Mouse (Mus musculus) limb, embryonic 14.5 days (tissue): ENCODE measurements around the gene Prss37. TPM values are rescaled to one million over a fixed set of nuclear protein-coding genes. Genes with fewer than 3 reads are reported as not detected.

Experiments
- ATAC-seq: fragments of 200-750 bp; cut with Nextera tagmentation; 2 replicates; pipeline ENCODE4 v1.8.0; 2017; ENCODE audit warnings: low read depth, moderate number of reproducible peaks, moderate TSS enrichment; ENCODE audit not compliant: low FRiP score
- DNase-seq: peaks from one replicate; pipeline ENCODE4 v3.0.0-alpha.2; 2015; ENCODE audit warnings: low spot score
- H3K27ac ChIP-seq: fragments of 300-500 bp; sonication (generic); replicated peaks from 2 replicates; pipeline ENCODE4 v1.5.1; 2014; ENCODE audit warnings: low read depth, mild to moderate bottlenecking, low read length, moderate library complexity, mixed read lengths
- H3K27me3 ChIP-seq: fragments of 300-500 bp; sonication (generic); 2 replicates; pipeline ENCODE4 v1.6.1; 2014; ENCODE audit warnings: low read length, mixed read lengths; ENCODE audit not compliant: control insufficient read depth, insufficient read depth
- H3K36me3 ChIP-seq: fragments of 300-500 bp; sonication (generic); 2 replicates; pipeline ENCODE4 v1.6.1; 2014; ENCODE audit warnings: mild to moderate bottlenecking, low read length, moderate library complexity, mixed read lengths; ENCODE audit not compliant: control insufficient read depth, insufficient read depth
- H3K4me1 ChIP-seq: fragments of 300-500 bp; sonication (generic); 2 replicates; pipeline ENCODE4 v1.6.1; 2014; ENCODE audit warnings: antibody characterized with exemption, low read length, mixed read lengths; ENCODE audit not compliant: control insufficient read depth, insufficient read depth
- H3K4me2 ChIP-seq: fragments of 300-500 bp; sonication (generic); replicated peaks from 2 replicates; pipeline ENCODE4 v1.6.1; 2014; ENCODE audit warnings: low read depth, mild to moderate bottlenecking, low read length, moderate library complexity; ENCODE audit not compliant: severe bottlenecking
- H3K4me3 ChIP-seq: fragments of 300-500 bp; sonication (generic); replicated peaks from 2 replicates; pipeline ENCODE4 v1.5.1; 2014; ENCODE audit warnings: low read length
- H3K9ac ChIP-seq: fragments of 300-500 bp; sonication (generic); 2 replicates; pipeline ENCODE4 v1.6.1; 2014; ENCODE audit warnings: mild to moderate bottlenecking, low read depth, low read length, moderate library complexity; ENCODE audit not compliant: severe bottlenecking
- H3K9me3 ChIP-seq: fragments of 300-500 bp; sonication (generic); 2 replicates; pipeline ENCODE4 v1.6.1; 2016; ENCODE audit warnings: low read length; ENCODE audit not compliant: control insufficient read depth
- POLR2A ChIP-seq: fragments of 200-500 bp; IDR thresholded peaks from 2 replicates; pipeline ENCODE4 v1.8.0; 2012; ENCODE audit warnings: inconsistent platforms, mild to moderate bottlenecking, moderate library complexity, borderline replicate concordance; ENCODE audit not compliant: insufficient read depth, insufficient read length; ENCODE audit errors: extremely low read depth
- WGBS: fragments of 180-500 bp; shearing (Covaris S2); extraction: QIAGEN DNeasy Blood & Tissue Kit; methylation state at CpG from one replicate; pipeline ENCODE4 v1.1.7; 2014; 5-methylcytosine and 5-hydroxymethylcytosine counted together
- polyA plus RNA-seq, 2 experiments: library from polyadenylated mRNA; depleted of rRNA in 1 of 2; stranded (reverse) in 1 of 2; unstranded in 1 of 2; fragments of >200 nt; fragmentation: Nextera tagmentation in 1 of 2; extraction: Ambion mirVana in 1 of 2; gene quantifications; 2 replicates each; pipeline versions ENCODE4 v1.2.1 to v1.2.3; 2012 to 2014

Gene Prss37
- polyA plus RNA-seq, 2 experiments: not detected

DNA sequence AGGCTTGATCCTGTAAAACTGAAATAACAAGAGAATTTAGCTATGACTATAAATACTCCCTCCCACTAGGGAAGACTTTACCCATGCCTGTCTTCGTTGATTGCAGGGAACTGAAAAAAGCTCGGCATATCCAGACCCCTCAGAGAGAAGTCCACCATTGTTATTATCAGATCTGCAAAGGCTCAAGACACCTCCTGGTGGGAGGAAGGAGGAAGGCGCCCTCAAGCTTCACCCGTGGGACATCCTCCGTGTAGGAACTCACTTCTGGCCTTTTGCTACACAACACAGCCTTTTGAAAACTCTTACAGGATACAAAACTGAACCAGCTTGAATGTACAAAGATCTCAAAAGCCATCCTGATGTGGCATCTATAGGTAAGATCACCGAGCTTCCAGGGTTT lies 53.6 kb downstream of the Prss37 start:
- WGBS: 53% methylated on average over 6 of the region's 6 CpGs
- ATAC-seq: no peak
- Histone ChIP-seq H3K27ac (no peak overlapping the region), H3K4me3 (no peak overlapping the region), H3K27me3 (no peaks in the 10 kb centered on the region), H3K9me3 (no peaks in the 10 kb centered on the region), H3K9ac (no peak overlapping the region), H3K4me2 (no peak overlapping the region), H3K36me3 (no peaks in the 10 kb centered on the region), H3K4me1 (no peaks in the 10 kb centered on the region)
- DNase-seq: no peak
- no peak for TF ChIP-seq POLR2A

Other genes starting within 250 kb of the Prss37 start
- gene Agk, start 194.3 kb downstream of the Prss37 start, polyA plus RNA-seq (2012; rRNA removed): 29.2 and 32.1 TPM in 2 replicates
- 43.5 and 54.4 TPM in 2 replicates for gene Agk, start 194.3 kb downstream of the Prss37 start, polyA plus RNA-seq (2014; fragmentation: Nextera tagmentation; extraction: Ambion mirVana)
- 5.5 and 5.8 TPM in 2 replicates for gene E330009J07Rik, start 83.4 kb downstream of the Prss37 start, polyA plus RNA-seq (2012; rRNA removed)
- gene E330009J07Rik, start 83.4 kb downstream of the Prss37 start, polyA plus RNA-seq (2014; fragmentation: Nextera tagmentation; extraction: Ambion mirVana): 7.2 and 10.3 TPM in 2 replicates
- gene Wee2, start 80.4 kb downstream of the Prss37 start, polyA plus RNA-seq (2012; rRNA removed): not detected in 2 replicates
- not detected in 2 replicates for gene Wee2, start 80.4 kb downstream of the Prss37 start, polyA plus RNA-seq (2014; fragmentation: Nextera tagmentation; extraction: Ambion mirVana)
- gene Ssbp1, start 48.2 kb downstream of the Prss37 start, polyA plus RNA-seq (2012; rRNA removed): 67.1 and 104 TPM in 2 replicates
- 129 and 136 TPM in 2 replicates for gene Ssbp1, start 48.2 kb downstream of the Prss37 start, polyA plus RNA-seq (2014; fragmentation: Nextera tagmentation; extraction: Ambion mirVana)
- gene Tas2r137, start 28.3 kb downstream of the Prss37 start, polyA plus RNA-seq (2012; rRNA removed): not detected in 2 replicates
- not detected in 2 replicates for gene Tas2r137, start 28.3 kb downstream of the Prss37 start, polyA plus RNA-seq (2014; fragmentation: Nextera tagmentation; extraction: Ambion mirVana)
- gene Tas2r108, start 26.0 kb downstream of the Prss37 start, polyA plus RNA-seq (2012; rRNA removed): 0.06 and 0.09 TPM in 2 replicates
- gene Tas2r108, start 26.0 kb downstream of the Prss37 start, polyA plus RNA-seq (2014; fragmentation: Nextera tagmentation; extraction: Ambion mirVana): 0.18 TPM in 1 of 2 replicates, not detected in the other
- gene Olfr461, start 35.5 kb upstream of the Prss37 start, polyA plus RNA-seq (2012; rRNA removed): not detected in 2 replicates
- gene Olfr461, start 35.5 kb upstream of the Prss37 start, polyA plus RNA-seq (2014; fragmentation: Nextera tagmentation; extraction: Ambion mirVana): 0.10 TPM in 1 of 2 replicates, not detected in the other
- 0.05 and 0.13 TPM in 2 replicates for gene Olfr460, start 50.0 kb upstream of the Prss37 start, polyA plus RNA-seq (2012; rRNA removed)
- not detected in 2 replicates for gene Olfr460, start 50.0 kb upstream of the Prss37 start, polyA plus RNA-seq (2014; fragmentation: Nextera tagmentation; extraction: Ambion mirVana)
- gene Clec5a, start 66.3 kb upstream of the Prss37 start, polyA plus RNA-seq (2012; rRNA removed): 0.76 and 0.97 TPM in 2 replicates
- gene Clec5a, start 66.3 kb upstream of the Prss37 start, polyA plus RNA-seq (2014; fragmentation: Nextera tagmentation; extraction: Ambion mirVana): 1.2 and 2.0 TPM in 2 replicates
- gene Tas2r138, start 93.8 kb upstream of the Prss37 start, polyA plus RNA-seq (2012; rRNA removed): not detected in 2 replicates
- gene Tas2r138, start 93.8 kb upstream of the Prss37 start, polyA plus RNA-seq (2014; fragmentation: Nextera tagmentation; extraction: Ambion mirVana): not detected in 2 replicates
- gene Mgam, start 109.3 kb upstream of the Prss37 start, polyA plus RNA-seq (2012; rRNA removed): 0.13 TPM in 2 replicates
- gene Mgam, start 109.3 kb upstream of the Prss37 start, polyA plus RNA-seq (2014; fragmentation: Nextera tagmentation; extraction: Ambion mirVana): 0.23 and 0.57 TPM in 2 replicates